25 mouse cellular contexts compared by ENCODE assay signal in the genomic region with DNA sequence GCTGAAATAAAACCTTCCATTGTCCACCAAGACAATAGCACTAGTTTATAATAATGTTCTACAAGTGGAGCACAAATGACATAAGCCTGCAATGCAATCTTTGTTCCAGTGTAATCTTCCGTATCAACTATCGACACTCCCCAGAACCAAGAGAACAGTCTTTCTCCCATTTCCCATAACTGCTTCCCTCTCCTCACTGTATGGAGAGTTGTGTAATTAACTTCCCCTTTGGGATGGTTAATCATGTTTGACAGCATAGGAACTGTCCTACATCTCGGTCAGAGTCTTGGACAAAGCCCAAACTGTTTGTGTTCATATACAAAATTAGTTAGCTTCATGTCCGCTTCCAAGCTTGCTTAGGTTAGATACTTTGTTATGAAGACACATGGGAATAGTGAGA.
DNase-seq lines count a peak whose midpoint lies in the region; ATAC-seq and TF ChIP-seq lines count a peak whose summit lies in the region.
"Had no signal": no experiment of that assay in that cellular context is flagged by ENCODE, and none has a peak within 500 bp of the region (broad histone marks: within the 10 kb centered on the region; RNA-seq: fewer than 3 reads in every experiment).

No protein-coding gene starts in this region.

- no peaks in the 10 kb centered on the region for H3K4me1 ChIP-seq in hindbrain, postnatal 0 days (ENCODE audit: insufficient read depth, low read length)
- no peaks in the 10 kb centered on the region for H3K4me1 ChIP-seq in hindbrain, embryonic 14.5 days (replicated peaks; ENCODE audit: control insufficient read depth, insufficient read depth, low read length)
- no peaks in the 10 kb centered on the region for H3K4me1 ChIP-seq in lung, postnatal 0 days (ENCODE audit: insufficient read depth, low read depth, low read length)
- H3K4me1 ChIP-seq: heart, embryonic 13.5 days; hindbrain, embryonic 13.5 days; limb, embryonic 13.5 days; lung, embryonic 15.5 days; neural tube, embryonic 12.5 days had no signal

- H3K4me3 ChIP-seq in hindbrain, postnatal 0 days (ENCODE audit: low read length), result no peak overlapping the region
- no peak overlapping the region for H3K4me3 ChIP-seq in hindbrain, embryonic 14.5 days (replicated peaks; ENCODE audit: low read length)
- no peak overlapping the region for H3K4me3 ChIP-seq in lung, postnatal 0 days (ENCODE audit: low read depth, low read length)
- H3K4me3 ChIP-seq: gastrocnemius, adult 2 months; heart, embryonic 13.5 days; hindbrain, embryonic 13.5 days; limb, embryonic 13.5 days; lung, embryonic 15.5 days; neural tube, embryonic 12.5 days had no signal

- no peak overlapping the region for H3K9ac ChIP-seq in hindbrain, postnatal 0 days (replicated peaks; ENCODE audit: low read length)
- H3K9ac ChIP-seq in hindbrain, embryonic 14.5 days, result no peak overlapping the region
- H3K9ac ChIP-seq in lung, postnatal 0 days (replicated peaks; ENCODE audit: low read depth), result no peak overlapping the region
- H3K9ac ChIP-seq: heart, embryonic 13.5 days; hindbrain, embryonic 13.5 days; limb, embryonic 13.5 days; liver, embryonic 14.5 days; lung, embryonic 15.5 days; neural tube, embryonic 12.5 days had no signal

- H3K36me3 ChIP-seq in hindbrain, postnatal 0 days (ENCODE audit: insufficient read depth, low read length), result no peaks in the 10 kb centered on the region
- no peaks in the 10 kb centered on the region for H3K36me3 ChIP-seq in hindbrain, embryonic 14.5 days (replicated peaks; ENCODE audit: control insufficient read depth, insufficient read depth)
- no peaks in the 10 kb centered on the region for H3K36me3 ChIP-seq in lung, postnatal 0 days (ENCODE audit: insufficient read depth, low read length)
- H3K36me3 ChIP-seq: G1E; heart, embryonic 13.5 days; hindbrain, embryonic 13.5 days; limb, embryonic 13.5 days; lung, embryonic 15.5 days; neural tube, embryonic 12.5 days had no signal

- H3K9me3 ChIP-seq in hindbrain, postnatal 0 days (ENCODE audit: low read length), result no peaks in the 10 kb centered on the region
- H3K9me3 ChIP-seq in hindbrain, embryonic 14.5 days (ENCODE audit: control insufficient read depth, low read length), result no peaks in the 10 kb centered on the region
- H3K9me3 ChIP-seq in lung, postnatal 0 days (ENCODE audit: low read length), result no peaks in the 10 kb centered on the region
- H3K9me3 ChIP-seq: G1E; heart, embryonic 13.5 days; hindbrain, embryonic 13.5 days; limb, embryonic 13.5 days; lung, embryonic 15.5 days; neural tube, embryonic 12.5 days had no signal

- no peak for TF ChIP-seq CTCF in hindbrain, postnatal 0 days (IDR thresholded peaks at IDR 0.05; ENCODE audit: low read depth)
- no peak for TF ChIP-seq CTCF in lung, postnatal 0 days (IDR thresholded peaks at IDR 0.05)

- H3K27me3 ChIP-seq in hindbrain, postnatal 0 days (ENCODE audit: insufficient read depth, low read length), result no peaks in the 10 kb centered on the region
- no peaks in the 10 kb centered on the region for H3K27me3 ChIP-seq in hindbrain, embryonic 14.5 days (ENCODE audit: control insufficient read depth, insufficient read depth, low read length)
- no peaks in the 10 kb centered on the region for H3K27me3 ChIP-seq in lung, postnatal 0 days (replicated peaks; ENCODE audit: insufficient read depth, low read length)
- H3K27me3 ChIP-seq: CH12.LX; heart, embryonic 13.5 days; hindbrain, embryonic 13.5 days; limb, embryonic 13.5 days; lung, embryonic 15.5 days; neural tube, embryonic 12.5 days had no signal

- peak; percentile 22 for DNase-seq in hindbrain, postnatal 0 days (ENCODE audit: low spot score)
- no peak for DNase-seq in hindbrain, embryonic 14.5 days (ENCODE audit: low spot score)
- DNase-seq in lung, postnatal 0 days (ENCODE audit: low spot score), result peak; percentile 48
- no peak for DNase-seq in lung, postnatal 4 days
- no peak for DNase-seq in cerebellum, adult 11 months
- DNase-seq in gastrocnemius, postnatal 36 days, result no peak
- DNase-seq: adrenal gland, postnatal 10 days; B cell, adult 2 months; cerebellum, adult 8-10 months; gastrocnemius, adult 2 months; kidney, postnatal 4 days; layer of hippocampus, adult 9-11 months; midbrain, embryonic 14.5 days; right cerebral cortex, adult 18-20 months; right cerebral cortex, postnatal 4 days; thymus, postnatal 25 days had no signal

- no peak overlapping the region for H3K4me2 ChIP-seq in hindbrain, postnatal 0 days (ENCODE audit: low read depth, low read length)
- no peak overlapping the region for H3K4me2 ChIP-seq in hindbrain, embryonic 14.5 days (replicated peaks)
- no peak overlapping the region for H3K4me2 ChIP-seq in lung, postnatal 0 days (replicated peaks; ENCODE audit: low read depth, low read length)
- H3K4me2 ChIP-seq: heart, embryonic 13.5 days; hindbrain, embryonic 13.5 days; limb, embryonic 13.5 days; lung, embryonic 15.5 days; neural tube, embryonic 12.5 days had no signal

- WGBS in hindbrain, postnatal 0 days, result 46% methylated on average over 4 of the region's 4 CpGs
- WGBS in hindbrain, embryonic 14.5 days, result 34% methylated on average over 4 of the region's 4 CpGs
- WGBS in lung, postnatal 0 days, result 44% methylated on average over 4 of the region's 4 CpGs

- intact Hi-C loops in gastrocnemius, postnatal 36 days (cut with DNase I), result no loop called here

- H3K27ac ChIP-seq in hindbrain, postnatal 0 days, result no peak overlapping the region
- no peak overlapping the region for H3K27ac ChIP-seq in hindbrain, embryonic 14.5 days
- H3K27ac ChIP-seq in lung, postnatal 0 days (ENCODE audit: low read length), result no peak overlapping the region
- H3K27ac ChIP-seq: gastrocnemius, adult 2 months; heart, embryonic 13.5 days; hindbrain, embryonic 13.5 days; limb, embryonic 13.5 days; liver, embryonic 14.5 days; lung, embryonic 15.5 days; neural tube, embryonic 12.5 days had no signal

- peak; percentile 82 for TF ChIP-seq EP300 in lung, postnatal 0 days (IDR thresholded peaks at IDR 0.05)

- no peak for ATAC-seq in hindbrain, postnatal 0 days
- no peak for ATAC-seq in hindbrain, embryonic 14.5 days (ENCODE audit: low FRiP score)
- peak; percentile 61 for ATAC-seq in lung, postnatal 0 days
- peak; percentile 95 for ATAC-seq in megakaryocyte progenitor cell, adult 5-6 weeks (replicated peaks; ENCODE audit: poor library complexity)

Comparison
In these comparisons a context has a peak if more than half of its experiments do, and no peak if none do; other contexts are left out.
1. DNase-seq: peak in hindbrain, postnatal 0 days (single experiment) and lung, postnatal 0 days (single experiment); none in hindbrain, embryonic 14.5 days (single experiment), lung, postnatal 4 days (0 of 2), cerebellum, adult 11 months (single experiment) and gastrocnemius, postnatal 36 days (0 of 2).
2. ATAC-seq: peak in lung, postnatal 0 days (single experiment) and megakaryocyte progenitor cell, adult 5-6 weeks (single experiment); none in hindbrain, postnatal 0 days (single experiment) and hindbrain, embryonic 14.5 days (single experiment).